In genomic region chr12:40844324-40844723, GRCm38 (mm10) we compare ENCODE assay signal across 30 mouse cellular contexts.
DNase-seq lines count a peak whose midpoint lies in the region; ATAC-seq and TF ChIP-seq lines count a peak whose summit lies in the region.
"Had no signal": no experiment of that assay in that cellular context is flagged by ENCODE, and none has a peak within 500 bp of the region (broad histone marks: within the 10 kb centered on the region; RNA-seq: fewer than 3 reads in every experiment).

No protein-coding gene starts in this region.

- H3K4me2 ChIP-seq in forebrain, embryonic 15.5 days (replicated peaks) = no peak overlapping the region
- no peak overlapping the region for H3K4me2 ChIP-seq in forebrain, embryonic 13.5 days
- no peak overlapping the region for H3K4me2 ChIP-seq in intestine, embryonic 14.5 days (ENCODE audit: low read length)
- no peak overlapping the region for H3K4me2 ChIP-seq in intestine, embryonic 15.5 days (replicated peaks)
- H3K4me2 ChIP-seq in lung, embryonic 15.5 days = no peak overlapping the region
- H3K4me2 ChIP-seq: limb, embryonic 12.5 days; stomach, embryonic 15.5 days had no signal

- no peak overlapping the region for H3K9ac ChIP-seq in forebrain, embryonic 15.5 days (replicated peaks)
- no peak overlapping the region for H3K9ac ChIP-seq in forebrain, embryonic 13.5 days
- H3K9ac ChIP-seq in intestine, embryonic 14.5 days (ENCODE audit: low read length) = no peak overlapping the region
- no peak overlapping the region for H3K9ac ChIP-seq in intestine, embryonic 15.5 days
- no peak overlapping the region for H3K9ac ChIP-seq in lung, embryonic 15.5 days
- peak overlapping the region; percentile 30; the same call in 1 of the 2 replicates for H3K9ac ChIP-seq in ES-E14 (ENCODE audit: insufficient read depth, low read depth, low read length, poor library complexity, severe bottlenecking)
- H3K9ac ChIP-seq: limb, embryonic 12.5 days; stomach, embryonic 15.5 days had no signal

- H3K4me1 ChIP-seq in forebrain, embryonic 15.5 days = peaks cover 14% of the 10 kb centered on the region
- H3K4me1 ChIP-seq in forebrain, embryonic 13.5 days = 0 out of 2 replicates have a peak, but pooled peaks cover 5% of the 10 kb centered on the region
- no peaks in the 10 kb centered on the region for H3K4me1 ChIP-seq in intestine, embryonic 14.5 days (replicated peaks; ENCODE audit: control insufficient read depth, insufficient read depth, low read length)
- H3K4me1 ChIP-seq in intestine, embryonic 15.5 days (replicated peaks) = no peaks in the 10 kb centered on the region
- H3K4me1 ChIP-seq in lung, embryonic 15.5 days = peaks cover under 1% of the 10 kb centered on the region; the same call in 1 of the 2 replicates
- H3K4me1 ChIP-seq in ES-E14 (ENCODE audit: control insufficient read depth in 2 of 2, insufficient read depth in 2 of 2, low read length in 2 of 2, poor library complexity in 1 of 2) = peaks cover 0 to 2% of the 10 kb centered on the region in 2 experiments; a peak in 1 of 4 replicates
- H3K4me1 ChIP-seq: hindbrain, embryonic 10.5 days; limb, embryonic 12.5 days; stomach, embryonic 15.5 days had no signal

- no peak for DNase-seq in intestine, embryonic 14.5 days (ENCODE audit: low spot score)
- DNase-seq in lung, postnatal 25 days (ENCODE audit: low spot score) = no peak
- DNase-seq in ES-E14 (ENCODE audit: low read depth, low spot score) = no peak
- DNase-seq: adrenal gland, adult 2 months; adrenal gland, postnatal 36 days; cerebellum, adult 2 months; cerebellum, postnatal 14 days; gastrocnemius, postnatal 10 days; kidney, adult 11 months; kidney, postnatal 36 days; retina, postnatal 1 day; right cerebral cortex, postnatal 25 days had no signal

- no peak overlapping the region for H3K4me3 ChIP-seq in forebrain, embryonic 15.5 days
- H3K4me3 ChIP-seq in forebrain, embryonic 13.5 days = no peak overlapping the region
- no peak overlapping the region for H3K4me3 ChIP-seq in intestine, embryonic 14.5 days (ENCODE audit: low read depth, low read length)
- no peak overlapping the region for H3K4me3 ChIP-seq in intestine, embryonic 15.5 days (replicated peaks)
- no peak overlapping the region for H3K4me3 ChIP-seq in lung, embryonic 15.5 days
- H3K4me3 ChIP-seq in ES-E14 (ENCODE audit: insufficient read depth in 1 of 2, low read depth in 1 of 2, low read length in 2 of 2, poor library complexity in 1 of 2, severe bottlenecking in 1 of 2) = peak overlapping the region; percentile 15 to 38; a peak in 3 of 4 replicates
- H3K4me3 ChIP-seq: erythroblast, embryonic 14.5 days; heart, embryonic 10.5 days; hindbrain, embryonic 10.5 days; layer of hippocampus, adult 2 months; left cerebral cortex, adult 2 months; limb, embryonic 12.5 days; myocyte; stomach, embryonic 15.5 days had no signal

- in situ Hi-C loops in ES-E14 (cut with MboI; ENCODE audit: low sequenced_read_pairs in 2 of 2, unreplicated experiment in 2 of 2) = loop anchor here (5.0 to 25.0 kb wide), 3 partner anchors 368 to 643 kb away; partner anchors contain the start of gene Lrrn3 (in 2 of the 2)

- ATAC-seq in forebrain, embryonic 15.5 days (replicated peaks) = peak; percentile 15; the same call in 1 of the 2 replicates
- ATAC-seq in forebrain, embryonic 13.5 days = no peak
- 0 out of 2 replicates have a peak, but pooled peaks have one; percentile 50 for ATAC-seq in intestine, embryonic 14.5 days (replicated peaks; ENCODE audit: low FRiP score, low TSS enrichment, low read depth)
- ATAC-seq in intestine, embryonic 15.5 days = no peak
- 0 out of 2 replicates have a peak, but pooled peaks have one; percentile 15 for ATAC-seq in lung, embryonic 15.5 days (ENCODE audit: borderline replicate concordance, extremely low read depth, low FRiP score, low TSS enrichment)
- ATAC-seq in inflammation-experienced regulatory T-cells, adult 6 months = no peak
- ATAC-seq: hindbrain, postnatal 0 days; lung, postnatal 0 days; midbrain, embryonic 16.5 days had no signal

- H3K27me3 ChIP-seq in forebrain, embryonic 15.5 days = no peaks in the 10 kb centered on the region
- H3K27me3 ChIP-seq in forebrain, embryonic 13.5 days = 0 out of 2 replicates have a peak, but pooled peaks cover 3% of the 10 kb centered on the region
- no peaks in the 10 kb centered on the region for H3K27me3 ChIP-seq in intestine, embryonic 14.5 days (replicated peaks; ENCODE audit: control insufficient read depth, insufficient read depth, low read length)
- no peaks in the 10 kb centered on the region for H3K27me3 ChIP-seq in intestine, embryonic 15.5 days (replicated peaks)
- no peaks in the 10 kb centered on the region for H3K27me3 ChIP-seq in lung, embryonic 15.5 days
- H3K27me3 ChIP-seq: CH12.LX; limb, embryonic 12.5 days; stomach, embryonic 15.5 days had no signal

- H3K9me3 ChIP-seq in forebrain, embryonic 15.5 days = no peaks in the 10 kb centered on the region
- H3K9me3 ChIP-seq in forebrain, embryonic 13.5 days (replicated peaks) = no peaks in the 10 kb centered on the region
- H3K9me3 ChIP-seq in intestine, embryonic 14.5 days (ENCODE audit: control insufficient read depth, low read length) = no peaks in the 10 kb centered on the region
- no peaks in the 10 kb centered on the region for H3K9me3 ChIP-seq in intestine, embryonic 15.5 days
- no peaks in the 10 kb centered on the region for H3K9me3 ChIP-seq in lung, embryonic 15.5 days
- H3K9me3 ChIP-seq in ES-E14 (ENCODE audit: control insufficient read depth, insufficient read depth, low read depth, low read length) = no peaks in the 10 kb centered on the region
- H3K9me3 ChIP-seq: heart, embryonic 10.5 days; hindbrain, embryonic 10.5 days; limb, embryonic 12.5 days; stomach, embryonic 15.5 days had no signal

- WGBS in forebrain, embryonic 15.5 days = 95% methylated on average over 22 of the region's 22 CpGs
- 94% methylated on average over 22 of the region's 22 CpGs for WGBS in forebrain, embryonic 13.5 days
- 90% methylated on average over 22 of the region's 22 CpGs for WGBS in intestine, embryonic 14.5 days
- 91% methylated on average over 22 of the region's 22 CpGs for WGBS in intestine, embryonic 15.5 days
- 91% methylated on average over 22 of the region's 22 CpGs for WGBS in lung, embryonic 15.5 days

- H3K36me3 ChIP-seq in forebrain, embryonic 15.5 days = no peaks in the 10 kb centered on the region
- 0 out of 2 replicates have a peak, but pooled peaks cover 4% of the 10 kb centered on the region for H3K36me3 ChIP-seq in forebrain, embryonic 13.5 days (ENCODE audit: poor library complexity, severe bottlenecking)
- H3K36me3 ChIP-seq in intestine, embryonic 14.5 days (ENCODE audit: control insufficient read depth, insufficient read depth, low read length) = no peaks in the 10 kb centered on the region
- no peaks in the 10 kb centered on the region for H3K36me3 ChIP-seq in intestine, embryonic 15.5 days
- H3K36me3 ChIP-seq in lung, embryonic 15.5 days = 0 out of 2 replicates have a peak, but pooled peaks cover 3% of the 10 kb centered on the region
- H3K36me3 ChIP-seq in ES-E14 (ENCODE audit: control insufficient read depth, insufficient read depth, low read length, poor library complexity, severe bottlenecking) = no peaks in the 10 kb centered on the region
- H3K36me3 ChIP-seq: limb, embryonic 12.5 days; stomach, embryonic 15.5 days had no signal

- no peak overlapping the region for H3K27ac ChIP-seq in forebrain, embryonic 15.5 days (replicated peaks)
- no peak overlapping the region for H3K27ac ChIP-seq in forebrain, embryonic 13.5 days
- no peak overlapping the region for H3K27ac ChIP-seq in intestine, embryonic 14.5 days (ENCODE audit: low read depth)
- no peak overlapping the region for H3K27ac ChIP-seq in intestine, embryonic 15.5 days
- H3K27ac ChIP-seq in lung, embryonic 15.5 days = no peak overlapping the region
- H3K27ac ChIP-seq in ES-E14 (ENCODE audit: insufficient read depth, low read depth, low read length, poor library complexity, severe bottlenecking) = no peak overlapping the region
- H3K27ac ChIP-seq: heart, embryonic 10.5 days; hindbrain, embryonic 10.5 days; hindbrain, postnatal 0 days; left cerebral cortex, adult 2 months; limb, embryonic 12.5 days; macrophage; stomach, embryonic 15.5 days had no signal

TF ChIP-seq in ES-E14, 5 proteins besides CTCF, POLR2A, EP300 and RAD21:
- TF ChIP-seq ZC3H11A (IDR thresholded peaks at IDR 0.05; ENCODE audit: borderline replicate concordance, low read depth, low read length) (no peak), CHD2 (IDR thresholded peaks at IDR 0.05; ENCODE audit: low read depth, low read length) (no peak), HCFC1 (IDR thresholded peaks at IDR 0.05; ENCODE audit: borderline replicate concordance, insufficient read depth, low read length) (no peak), ZNF384 (IDR thresholded peaks at IDR 0.05; ENCODE audit: low read depth, low read length) (no peak), MAFK (IDR thresholded peaks at IDR 0.05; ENCODE audit: insufficient read depth, low read depth, low read length) (no peak)

Comparison
In these comparisons a context has a peak if more than half of its experiments do, and no peak if none do; other contexts are left out.
1. ATAC-seq: peak in forebrain, embryonic 15.5 days (single experiment), intestine, embryonic 14.5 days (single experiment) and lung, embryonic 15.5 days (single experiment); none in forebrain, embryonic 13.5 days (single experiment), intestine, embryonic 15.5 days (single experiment) and inflammation-experienced regulatory T-cells, adult 6 months (single experiment).
2. H3K4me3 ChIP-seq: peak in ES-E14 (2 of 2); none in forebrain, embryonic 15.5 days (single experiment), forebrain, embryonic 13.5 days (single experiment), intestine, embryonic 14.5 days (single experiment), intestine, embryonic 15.5 days (single experiment) and lung, embryonic 15.5 days (single experiment).